Mouse (Mus musculus): Measurements from ENCODE around the gene Mvb12b.

Mvb12b gene

DNA sequence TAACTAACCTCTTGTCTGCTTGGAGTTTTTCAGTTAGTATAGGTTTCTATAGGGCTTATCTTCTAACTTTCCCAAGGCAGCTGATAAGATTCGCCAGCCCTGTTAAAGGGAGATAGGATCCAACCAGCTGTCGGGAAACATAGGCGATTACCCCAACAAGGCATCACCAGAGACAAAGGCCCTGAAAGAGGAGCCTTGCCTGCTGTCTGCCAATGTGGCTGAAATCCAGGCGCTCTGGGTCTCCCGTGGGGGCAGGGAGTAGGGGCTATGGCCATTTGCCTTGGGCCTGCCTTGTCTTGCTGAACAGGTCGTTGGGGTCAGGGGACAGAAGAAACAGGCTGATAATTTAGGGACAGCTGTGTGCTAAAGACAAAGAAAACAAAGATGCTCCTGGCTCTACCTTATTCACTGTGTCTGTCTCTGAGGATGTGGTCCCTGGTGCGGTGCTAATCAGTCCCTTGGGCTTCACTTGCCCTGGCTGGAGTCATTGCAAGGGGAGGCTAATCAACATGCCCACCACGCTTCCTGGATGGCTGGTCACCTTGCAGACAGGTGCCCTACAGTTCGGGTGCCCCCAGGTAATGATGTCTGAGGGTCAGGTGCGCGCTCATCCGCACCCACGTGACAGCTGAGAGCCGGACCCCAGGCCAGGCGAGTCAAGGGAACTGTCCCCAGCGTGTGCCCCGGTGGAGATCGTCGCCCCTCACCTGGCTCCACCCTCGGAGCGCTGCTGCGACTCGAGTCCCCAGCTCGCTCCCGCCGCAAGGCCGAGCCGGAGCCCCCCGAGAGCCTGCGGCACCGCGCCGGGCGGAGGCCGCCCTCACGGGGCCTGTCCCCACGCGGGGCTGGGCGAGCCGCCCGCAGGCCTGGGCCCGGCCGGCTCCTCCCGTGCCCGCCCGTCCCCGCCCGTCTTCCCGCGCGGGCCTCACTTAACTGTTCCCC lies 1.1 kb downstream of the Mvb12b start:
- peak in 1 of 2 experiments; percentile 24 for DNase-seq (ENCODE audit: low spot score in 2 of 2)

DNA sequence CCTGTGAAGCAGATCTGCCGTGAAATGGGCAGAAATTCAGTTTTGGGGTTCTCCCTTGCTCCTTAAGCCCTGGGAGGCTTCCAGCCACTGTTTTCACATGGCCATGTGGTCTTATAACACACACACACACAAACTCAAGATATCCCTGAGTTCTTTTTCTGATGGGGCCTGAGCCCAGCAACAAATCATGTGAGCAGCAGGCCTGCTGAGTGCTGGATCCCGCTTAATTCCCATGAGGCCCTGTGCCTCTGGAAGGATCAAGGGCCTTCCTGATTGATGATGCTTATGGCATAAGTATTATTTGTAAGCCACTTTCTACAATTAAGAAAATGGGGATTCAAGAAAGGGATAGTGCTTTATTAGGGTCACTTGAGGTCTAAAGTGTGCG lies 2.5 kb downstream of the Mvb12b start:
- DNase-seq (ENCODE audit: low spot score in 2 of 2): no peak

DNA sequence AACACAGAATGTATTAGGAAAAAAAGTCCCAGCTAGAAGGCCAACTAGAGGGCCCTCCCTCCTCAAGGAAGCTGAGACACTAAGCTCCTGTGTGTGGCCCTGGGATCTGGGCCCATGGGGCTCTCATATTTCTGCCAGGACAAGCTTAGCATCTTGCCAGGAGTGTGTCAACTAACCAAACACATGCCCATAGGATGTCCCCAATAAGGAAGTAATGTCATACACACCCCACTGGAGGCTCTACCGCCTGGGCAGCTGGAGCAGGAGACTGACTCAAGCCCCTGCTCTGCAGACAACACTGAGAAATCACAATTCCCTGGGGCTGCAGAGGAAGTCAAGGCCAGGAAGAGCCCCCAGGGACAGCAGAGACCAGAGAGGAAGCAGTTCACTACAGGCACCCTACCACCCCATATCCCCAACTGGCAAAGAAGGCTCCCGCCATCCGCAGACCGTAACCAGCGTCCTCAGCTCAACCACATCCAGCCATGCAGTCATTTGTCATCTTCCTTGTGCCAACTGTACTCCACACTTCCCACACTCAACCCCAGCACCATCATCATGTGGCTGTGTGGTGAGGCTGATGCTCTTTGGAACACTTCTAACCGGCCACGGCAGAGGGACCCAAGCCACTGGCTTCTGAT lies 3.0 kb downstream of the Mvb12b start:
- DNase-seq (ENCODE audit: low spot score in 2 of 2): no peak

DNA sequence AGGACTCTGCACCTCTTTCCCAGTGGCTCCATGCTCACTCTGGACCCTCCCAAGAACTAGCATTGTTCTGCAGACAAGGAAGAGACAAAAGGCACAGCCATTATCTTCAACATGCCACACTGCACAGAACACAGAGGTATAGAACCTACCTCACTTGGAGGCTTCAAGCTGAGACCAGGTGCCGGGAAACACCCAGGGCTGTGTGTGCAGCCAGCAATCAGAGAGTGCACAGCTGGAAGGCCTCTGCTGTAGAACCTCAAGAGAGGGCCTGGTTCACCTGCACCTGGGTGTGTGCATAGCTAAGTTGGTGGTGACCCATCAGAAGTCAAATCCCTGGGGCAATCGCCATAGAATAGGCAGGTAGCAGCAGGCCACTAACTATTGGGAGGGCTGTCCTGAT lies 8.5 kb downstream of the Mvb12b start:
- no peak for DNase-seq (ENCODE audit: low spot score in 2 of 2)

DNA sequence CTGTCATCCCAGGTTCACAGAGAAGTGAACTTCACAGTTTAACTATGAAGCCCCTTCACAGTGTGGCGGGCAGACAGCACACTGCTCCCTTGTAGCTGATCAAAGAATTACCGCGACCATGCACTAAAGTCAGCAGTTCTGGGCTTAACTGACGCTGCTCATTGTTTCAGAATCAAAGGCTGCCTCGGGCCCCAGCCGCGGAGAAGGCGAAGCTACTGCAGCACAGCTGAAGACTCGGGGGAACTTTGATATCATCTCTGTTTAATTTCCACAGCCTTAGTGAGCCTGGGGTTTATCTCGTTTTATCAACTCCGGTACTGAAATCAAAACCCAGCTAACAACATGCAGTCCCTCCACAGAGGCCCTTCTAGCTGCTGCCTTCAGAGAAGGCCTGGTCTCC lies 9.3 kb downstream of the Mvb12b start:
- DNase-seq (ENCODE audit: low spot score in 2 of 2): no peak

DNA sequence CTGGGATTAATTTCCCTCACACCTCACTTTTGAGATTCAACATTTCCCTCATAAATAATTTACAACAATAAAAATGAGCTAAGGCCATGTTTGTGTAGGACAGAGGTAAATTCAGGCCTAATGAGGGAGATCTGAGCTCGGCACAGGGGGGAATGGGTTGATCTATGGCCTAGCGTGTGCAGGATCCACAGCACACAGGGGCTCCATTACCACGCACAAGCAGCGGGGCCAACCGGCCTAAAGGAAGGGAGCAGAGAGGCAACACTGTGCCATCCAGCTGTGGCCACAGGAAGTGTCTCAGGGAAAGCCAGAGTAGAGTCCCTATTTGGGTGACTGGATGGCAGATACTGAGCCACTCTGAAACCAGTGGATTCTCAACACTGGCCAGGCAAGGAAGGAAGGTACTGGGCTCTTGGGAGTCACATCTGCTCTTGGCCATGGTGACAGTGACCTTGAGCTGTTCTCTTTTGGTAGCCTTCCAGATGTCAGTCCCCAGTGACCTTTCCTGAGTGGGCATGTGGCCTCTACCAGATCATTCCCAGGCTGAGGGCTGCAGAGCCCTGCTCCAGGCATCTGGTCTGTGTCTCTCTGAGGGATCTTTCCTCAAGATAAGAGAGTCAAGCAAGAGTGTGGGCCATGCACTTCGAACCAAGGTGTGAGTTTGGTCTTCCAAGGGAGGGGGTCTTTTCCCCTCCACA lies 9.9 kb downstream of the Mvb12b start:
- no peak for DNase-seq (ENCODE audit: low spot score in 2 of 2)

DNA sequence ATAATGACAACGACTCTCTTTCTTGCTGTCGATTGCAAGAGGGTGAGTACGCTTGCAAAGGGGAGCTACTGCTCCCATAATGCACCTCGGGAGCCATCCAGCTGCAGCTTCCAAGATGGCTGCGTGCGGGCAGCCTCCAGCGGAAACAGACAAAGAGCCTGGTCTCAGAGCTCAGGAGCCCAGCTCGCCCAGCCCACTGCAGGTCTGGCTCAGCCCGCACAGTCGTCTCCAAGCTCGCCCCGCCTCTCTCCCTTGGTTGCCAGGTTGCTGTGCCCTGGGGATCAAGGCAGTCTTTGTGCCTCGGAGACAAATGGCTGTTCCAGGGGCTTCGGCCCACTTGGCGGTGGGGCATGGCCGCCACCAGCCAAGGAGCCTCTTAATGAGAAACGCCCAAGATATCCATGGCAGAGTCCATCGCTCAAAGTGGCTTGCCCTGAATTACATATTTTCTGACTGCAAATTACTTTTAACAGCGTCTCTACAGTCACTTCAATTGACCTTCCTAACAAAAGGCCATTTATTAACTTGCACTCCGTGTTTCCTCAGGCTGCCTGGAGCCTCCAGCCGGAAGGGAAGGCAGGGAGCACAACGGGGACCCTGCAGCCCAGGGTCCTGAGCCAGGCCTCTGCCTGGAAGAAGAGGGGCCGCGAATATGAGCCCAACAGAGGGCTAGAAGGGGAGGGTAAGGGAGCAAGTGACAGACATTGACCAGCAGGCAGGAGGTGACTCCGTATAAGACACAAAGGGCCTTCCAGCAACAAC lies 11.0 kb downstream of the Mvb12b start:
- DNase-seq (ENCODE audit: low spot score in 2 of 2): no peak

DNA sequence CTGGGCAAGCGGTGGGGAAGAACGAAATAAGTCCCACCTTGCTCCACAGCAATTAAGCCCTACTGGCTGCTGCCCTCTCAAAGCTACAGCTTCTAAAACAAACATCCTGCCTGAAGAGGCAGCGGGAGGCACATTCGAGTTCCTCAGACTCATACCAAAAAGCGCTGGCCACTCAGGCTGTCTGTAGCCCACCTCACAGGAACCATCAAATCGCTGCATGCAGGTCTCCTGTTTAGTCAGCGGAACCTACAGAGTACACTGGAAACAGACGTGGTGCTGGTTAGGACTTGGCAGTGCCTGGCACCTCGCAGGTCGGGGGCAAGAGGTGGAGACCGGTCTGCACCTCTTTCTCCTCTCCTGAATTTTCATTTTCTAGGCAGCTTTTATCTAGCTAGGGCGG lies 12.2 kb downstream of the Mvb12b start:
- no peak for DNase-seq (ENCODE audit: low spot score in 2 of 2)

DNA sequence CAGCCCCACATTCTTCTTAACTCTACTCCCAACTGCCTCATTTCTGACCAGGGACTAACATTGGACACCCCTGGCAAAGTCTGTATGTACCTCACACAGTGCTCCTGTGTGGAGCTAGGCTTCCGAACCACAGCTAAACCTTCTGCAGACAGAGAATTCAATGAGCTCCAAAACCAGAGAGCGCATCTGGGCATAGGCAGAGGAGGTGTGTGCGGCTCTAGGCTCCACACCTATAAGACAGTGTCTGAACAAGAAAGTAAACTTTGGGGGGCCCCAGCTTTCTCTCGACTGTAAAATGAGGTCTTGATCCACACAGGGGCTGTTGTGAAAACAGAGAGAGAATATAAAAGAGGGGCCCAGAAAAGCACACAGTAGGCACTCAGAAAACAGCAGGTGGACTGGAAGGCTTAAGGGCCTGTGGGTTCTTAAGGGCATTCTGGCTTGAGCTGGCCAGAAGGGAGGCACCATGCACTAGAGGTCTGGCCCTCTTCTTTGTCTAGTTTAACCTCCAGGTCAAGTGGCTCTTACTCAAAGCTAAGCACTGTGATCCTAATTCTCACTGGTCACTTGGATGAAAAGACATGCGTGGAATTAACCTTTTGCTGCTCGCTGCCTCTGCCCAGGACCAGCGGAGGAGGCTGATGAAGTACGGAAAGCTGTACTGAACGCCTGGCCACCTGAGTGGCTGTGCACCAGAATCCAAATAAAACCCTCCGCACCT lies 12.7 kb downstream of the Mvb12b start:
- no peak for DNase-seq (ENCODE audit: low spot score in 2 of 2)

DNA sequence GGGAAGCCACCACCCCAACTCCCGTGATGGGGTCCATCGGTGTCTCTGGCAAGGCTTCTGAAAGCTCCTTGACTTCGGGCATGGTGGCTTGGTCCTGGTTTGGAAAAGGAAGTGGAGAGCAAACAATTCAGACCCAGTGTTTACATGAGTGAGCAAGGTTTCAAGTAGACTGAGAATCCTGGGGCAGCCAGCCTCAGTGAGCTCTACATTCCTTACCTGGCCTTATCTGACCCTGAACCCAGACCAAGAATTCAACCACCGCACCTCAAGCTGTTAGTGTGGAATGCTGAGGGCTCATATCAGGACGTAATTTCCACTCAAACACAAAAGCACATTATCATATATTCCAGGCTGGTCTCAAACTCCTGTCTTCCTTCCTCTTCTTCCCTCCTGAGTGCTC lies 13.4 kb downstream of the Mvb12b start:
- DNase-seq (ENCODE audit: low spot score in 2 of 2): no peak

DNA sequence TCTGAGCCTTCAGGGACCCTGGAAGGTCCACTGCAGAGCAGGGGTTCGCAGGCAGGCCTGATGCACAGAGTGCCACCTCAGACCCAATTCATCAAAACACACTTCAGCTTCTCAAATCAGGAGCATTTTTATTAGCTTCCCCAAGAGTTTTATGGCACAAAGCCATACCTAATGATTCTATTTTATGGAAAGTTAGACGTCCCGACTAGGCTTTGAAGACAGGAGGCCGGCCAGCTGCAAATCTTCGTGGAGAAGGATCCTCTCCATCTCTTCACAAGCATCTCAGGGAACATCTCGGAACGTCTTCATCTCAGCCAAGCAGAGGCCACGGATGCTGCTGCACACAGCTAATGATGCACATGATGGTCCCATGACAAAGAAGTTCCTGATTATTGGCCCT lies 14.2 kb downstream of the Mvb12b start:
- DNase-seq (ENCODE audit: low spot score in 2 of 2): no peak

DNA sequence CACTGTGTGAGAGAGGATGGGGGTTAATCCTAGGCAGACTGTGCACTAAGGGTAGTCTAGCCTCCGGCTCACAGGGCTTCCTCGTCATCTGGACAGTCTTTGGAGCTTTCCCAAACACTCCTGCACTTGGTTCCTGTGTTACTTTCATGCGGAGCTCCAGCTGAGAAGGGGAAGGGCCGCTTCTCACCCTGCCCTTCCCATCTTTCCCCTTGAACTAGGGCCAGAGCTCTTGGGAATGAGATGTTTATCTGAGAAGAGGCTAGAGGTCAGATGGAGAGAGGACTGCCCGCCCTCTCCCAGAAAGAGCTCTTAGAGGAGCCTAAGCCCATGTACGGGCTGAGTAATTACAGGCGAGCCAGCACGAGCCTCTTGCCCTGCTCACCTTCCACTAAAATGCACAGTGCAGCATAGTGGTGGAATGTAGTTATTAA lies 14.9 kb downstream of the Mvb12b start:
- DNase-seq (ENCODE audit: low spot score in 2 of 2): no peak

DNA sequence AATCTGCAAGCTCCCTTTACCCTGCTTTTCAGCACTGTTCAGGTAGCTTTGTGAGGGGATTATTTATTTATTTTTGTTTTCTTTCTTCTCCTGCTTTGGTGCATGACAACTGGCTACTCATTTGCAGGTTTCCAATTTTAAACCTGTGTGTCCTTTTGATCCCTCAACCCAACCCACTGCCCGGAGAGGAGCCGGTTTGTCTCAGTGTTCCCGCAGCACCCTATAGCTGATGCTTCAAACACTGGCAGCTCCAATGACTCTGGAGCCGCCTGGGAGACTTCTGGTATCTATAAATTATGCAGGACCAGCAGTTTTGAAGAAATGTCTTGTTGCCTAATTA lies 16.6 kb downstream of the Mvb12b start:
- no peak for DNase-seq (ENCODE audit: low spot score in 2 of 2)

DNA sequence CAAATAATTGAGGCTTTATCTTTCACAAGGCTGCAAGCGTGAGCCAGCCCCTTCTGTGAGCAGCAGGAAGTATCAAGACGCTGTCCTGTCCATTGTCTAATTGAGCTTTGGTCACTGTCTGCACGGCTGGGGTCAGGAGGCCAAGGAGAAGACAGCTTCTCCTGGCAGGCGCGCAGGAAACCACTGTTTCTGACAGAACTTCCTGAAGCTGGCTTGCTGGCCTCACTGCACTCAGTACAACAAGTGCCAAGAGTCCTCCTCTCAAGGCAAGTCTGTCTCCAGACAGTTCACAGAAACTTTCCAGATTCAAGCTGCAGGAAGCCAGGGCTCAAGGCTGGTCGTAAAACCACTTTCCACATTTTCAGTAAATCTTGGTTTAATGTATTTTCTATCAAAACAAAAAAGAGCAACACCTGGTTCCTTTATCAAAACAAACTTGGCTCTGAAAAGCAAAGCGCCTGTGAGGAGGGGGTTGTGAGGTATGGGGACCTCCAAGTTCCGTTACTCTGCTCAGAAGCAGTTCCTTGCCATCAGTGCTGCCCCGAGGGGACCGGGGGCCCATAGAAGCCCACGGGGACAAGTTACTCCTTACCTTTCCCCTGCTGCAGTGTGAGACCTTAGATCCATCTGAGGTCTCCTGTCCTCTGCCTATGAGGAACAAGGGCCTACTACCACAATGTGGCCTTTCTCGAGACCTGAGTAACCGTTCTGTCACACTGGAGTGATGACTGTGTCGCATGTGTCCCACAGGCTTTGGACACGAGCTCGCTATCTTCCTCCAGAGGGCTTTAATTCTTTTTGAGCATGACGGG lies 17.2 kb downstream of the Mvb12b start:
- DNase-seq (ENCODE audit: low spot score in 2 of 2): no peak

DNA sequence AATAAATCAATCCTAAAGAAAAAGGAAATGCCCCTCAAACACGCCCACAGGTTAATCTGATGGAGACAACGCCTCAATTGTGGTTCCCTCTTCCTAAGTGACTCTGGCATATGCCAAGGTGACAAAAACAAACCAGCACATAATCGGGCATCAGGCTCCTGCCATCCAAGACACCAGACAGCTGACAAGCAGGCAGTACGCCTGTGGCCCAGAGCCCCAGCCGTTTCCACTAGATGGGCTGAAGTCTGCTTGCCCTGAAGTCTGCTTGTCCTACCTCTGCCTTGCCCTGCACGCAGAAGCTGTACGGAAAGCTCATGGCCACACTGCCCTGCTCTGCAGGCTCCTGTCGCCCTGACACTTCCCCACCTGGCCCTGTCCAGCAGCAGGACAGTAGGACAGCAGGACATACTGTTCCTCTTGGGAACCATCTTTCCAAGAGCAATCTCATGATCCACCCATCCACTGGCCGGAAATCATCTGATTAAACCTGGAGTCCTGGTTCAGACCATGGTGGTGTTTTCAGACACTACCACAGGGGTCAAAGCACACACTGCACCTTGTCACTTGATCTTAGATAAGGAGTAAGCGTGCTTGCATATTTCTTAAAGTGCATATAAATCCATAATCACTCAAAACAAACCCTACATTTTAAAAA lies 17.9 kb downstream of the Mvb12b start:
- DNase-seq (ENCODE audit: low spot score in 2 of 2): no peak

DNA sequence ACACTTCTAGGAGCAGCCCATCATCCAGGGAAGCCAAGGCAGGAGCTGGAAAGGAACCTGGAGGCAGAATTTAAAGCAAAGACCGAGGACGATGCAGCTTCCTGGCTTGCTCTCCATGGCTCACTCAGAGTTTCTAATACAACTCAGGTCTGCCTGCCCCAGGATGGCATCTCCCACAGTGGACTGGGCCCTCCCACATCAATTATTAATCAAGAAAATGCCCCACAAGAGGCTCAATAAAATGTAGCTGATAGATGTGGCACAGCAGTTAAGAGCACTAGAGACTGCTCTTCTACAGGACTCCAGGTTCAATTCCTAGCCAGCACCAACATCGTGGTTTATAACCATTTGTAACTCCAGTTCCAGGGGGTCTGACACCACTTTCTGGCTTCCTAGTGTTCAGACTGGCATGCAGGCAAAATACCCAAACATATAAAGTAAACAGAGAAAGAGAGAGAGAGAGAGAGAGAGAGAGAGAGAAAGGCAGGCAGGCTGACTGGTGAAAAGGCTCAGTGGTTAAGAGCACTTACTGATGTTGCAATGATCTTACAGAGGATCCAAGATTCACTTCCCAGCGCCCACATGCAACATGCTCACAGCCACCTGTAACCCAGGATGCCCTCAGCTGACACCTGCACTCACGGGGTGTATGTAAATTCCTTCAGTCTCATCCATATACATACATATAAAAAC lies 18.6 kb downstream of the Mvb12b start:
- no peak for DNase-seq (ENCODE audit: low spot score in 2 of 2)

DNA sequence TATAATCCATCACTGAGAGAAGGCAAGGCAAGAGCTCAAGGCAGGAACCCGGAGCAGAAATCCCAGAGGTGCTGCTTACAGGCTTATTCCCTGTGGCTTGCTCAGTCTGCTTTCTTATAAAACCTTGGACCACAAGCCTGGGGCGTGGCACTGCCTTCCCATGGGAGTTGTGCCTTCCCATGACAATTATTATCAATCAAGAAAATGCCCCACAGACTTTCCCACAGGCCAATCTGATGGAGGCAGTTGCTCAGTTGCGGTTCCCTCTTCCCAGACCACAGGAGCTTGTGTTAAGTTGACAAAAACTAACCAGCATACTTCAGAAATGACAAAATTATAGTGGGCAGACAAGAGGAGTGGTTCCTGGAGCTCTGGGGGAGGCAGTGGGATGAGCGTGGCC lies 19.4 kb downstream of the Mvb12b start:
- DNase-seq (ENCODE audit: low spot score in 2 of 2): no peak

DNA sequence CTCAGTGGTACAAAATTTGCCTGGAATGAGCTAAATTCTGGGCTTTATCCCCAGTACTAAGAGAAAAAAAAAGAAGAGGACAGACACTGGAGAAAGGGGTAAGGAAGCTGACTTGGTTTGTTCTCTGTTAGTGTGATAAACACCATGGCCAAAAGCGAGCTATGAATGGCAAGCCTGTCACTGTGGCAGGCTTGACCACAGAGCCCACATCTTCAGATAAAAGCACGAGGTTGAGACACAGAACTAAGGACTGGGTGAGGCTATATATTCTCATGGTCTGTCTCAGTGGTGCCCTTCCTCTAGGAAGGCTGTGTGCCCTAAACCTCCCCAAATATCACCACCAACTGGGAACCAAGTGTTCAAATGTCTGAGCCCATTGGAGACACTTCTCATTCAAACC lies 31.0 kb downstream of the Mvb12b start:
- DNase-seq (ENCODE audit: low spot score in 2 of 2): no peak
